Mouse (Mus musculus): ENCODE measurements around the gene Utp20. TPM values are rescaled to one million over a fixed set of nuclear protein-coding genes. Genes with fewer than 3 reads are reported as not detected.
"Not testable (repeated sequence)": the region's sequence is repeated elsewhere in the genome, so short reads cannot be mapped to it uniquely, and the experiment has no call there.

The Utp20 gene
- polyA plus RNA-seq, 1 experiment from 2014 or later = 11.0 TPM

GRCm38 (mm10) chr10:88848876-88849476 lies 22.4 kb upstream of the Utp20 start:
- no peaks in the 10 kb centered on the region for H3K27me3 ChIP-seq (ENCODE audit: control insufficient read depth, insufficient read depth, low read length)
- 72% methylated on average over 7 of the region's 7 CpGs for WGBS
- H3K9ac ChIP-seq (ENCODE audit: low read length) = no peak overlapping the region
- no peak for ATAC-seq (ENCODE audit: insufficient number of reproducible peaks, insufficient read depth, low FRiP score, low read depth)
- no peak overlapping the region for H3K4me2 ChIP-seq (ENCODE audit: low read length)
- H3K36me3 ChIP-seq (ENCODE audit: control insufficient read depth, insufficient read depth, low read length) = no peaks in the 10 kb centered on the region
- H3K27ac ChIP-seq (replicated peaks in 1 of 2; ENCODE audit: control insufficient read depth in 1 of 2, insufficient read depth in 1 of 2, low read depth in 2 of 2, low read length in 2 of 2) = no peak overlapping the region
- no peaks in the 10 kb centered on the region for H3K9me3 ChIP-seq (ENCODE audit: control insufficient read depth, low read length)
- no peak overlapping the region for H3K4me3 ChIP-seq (ENCODE audit: control insufficient read depth in 1 of 2, insufficient read depth in 1 of 2, low read depth in 1 of 2, low read length in 2 of 2)
- H3K4me1 ChIP-seq (ENCODE audit: control insufficient read depth in 2 of 2, insufficient read depth in 2 of 2, low read length in 2 of 2) = no peaks in the 10 kb centered on the region

DNA sequence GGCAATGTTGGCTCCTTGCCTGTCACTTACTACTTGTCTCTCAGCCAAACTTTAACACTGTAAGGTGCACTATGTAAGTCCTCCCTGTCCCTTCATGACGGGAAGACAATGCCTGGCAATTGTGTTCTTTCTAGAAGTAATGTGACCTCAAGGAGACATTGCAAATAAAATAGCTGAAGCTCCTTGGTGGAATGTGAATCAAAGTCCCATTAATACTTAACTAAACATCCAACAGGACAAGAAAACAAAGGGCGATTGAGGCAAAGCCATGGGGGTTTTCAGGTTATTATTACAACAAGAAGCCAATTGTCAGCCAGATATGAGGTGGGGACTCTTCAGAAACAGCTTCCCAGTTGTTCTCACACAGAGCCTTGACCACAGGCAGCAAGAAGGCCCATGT lies 7.6 kb upstream of the Utp20 start:
- H3K9ac ChIP-seq (ENCODE audit: low read length) = no peak overlapping the region
- H3K4me1 ChIP-seq (ENCODE audit: control insufficient read depth in 2 of 2, insufficient read depth in 2 of 2, low read length in 2 of 2) = no peaks in the 10 kb centered on the region
- ATAC-seq (ENCODE audit: insufficient number of reproducible peaks, insufficient read depth, low FRiP score, low read depth) = no peak
- H3K27ac ChIP-seq (replicated peaks in 1 of 2; ENCODE audit: control insufficient read depth in 1 of 2, insufficient read depth in 1 of 2, low read depth in 2 of 2, low read length in 2 of 2) = no peak overlapping the region
- no peaks in the 10 kb centered on the region for H3K9me3 ChIP-seq (ENCODE audit: control insufficient read depth, low read length)
- H3K27me3 ChIP-seq (ENCODE audit: control insufficient read depth, insufficient read depth, low read length) = no peaks in the 10 kb centered on the region
- H3K4me3 ChIP-seq (ENCODE audit: control insufficient read depth in 1 of 2, insufficient read depth in 1 of 2, low read depth in 1 of 2, low read length in 2 of 2) = no peak overlapping the region
- H3K4me2 ChIP-seq (ENCODE audit: low read length) = no peak overlapping the region
- H3K36me3 ChIP-seq (ENCODE audit: control insufficient read depth, insufficient read depth, low read length) = no peaks in the 10 kb centered on the region
- WGBS = 64% methylated on average over 2 of the region's 2 CpGs

GRCm38 (mm10) chr10:88828361-88828760 lies 1.8 kb upstream of the Utp20 start:
- H3K4me3 ChIP-seq (ENCODE audit: control insufficient read depth in 1 of 2, insufficient read depth in 1 of 2, low read depth in 1 of 2, low read length in 2 of 2) = no peak overlapping the region
- no peak overlapping the region for H3K9ac ChIP-seq (ENCODE audit: low read length)
- H3K4me1 ChIP-seq (ENCODE audit: control insufficient read depth in 2 of 2, insufficient read depth in 2 of 2, low read length in 2 of 2) = peaks cover 0 to 4% of the 10 kb centered on the region in 2 experiments; a peak in 2 of 4 replicates
- no peak for ATAC-seq (ENCODE audit: insufficient number of reproducible peaks, insufficient read depth, low FRiP score, low read depth)
- no peak overlapping the region for H3K27ac ChIP-seq (replicated peaks in 1 of 2; ENCODE audit: control insufficient read depth in 1 of 2, insufficient read depth in 1 of 2, low read depth in 2 of 2, low read length in 2 of 2)
- no peak overlapping the region for H3K4me2 ChIP-seq (ENCODE audit: low read length)
- H3K36me3 ChIP-seq (ENCODE audit: control insufficient read depth, insufficient read depth, low read length) = peaks cover 17% of the 10 kb centered on the region
- no peaks in the 10 kb centered on the region for H3K27me3 ChIP-seq (ENCODE audit: control insufficient read depth, insufficient read depth, low read length)
- H3K9me3 ChIP-seq (ENCODE audit: control insufficient read depth, low read length) = no peaks in the 10 kb centered on the region

GRCm38 (mm10) chr10:88827596-88827995 lies 992 bp upstream of the Utp20 start:
- Histone ChIP-seq H3K4me3 (ENCODE audit: control insufficient read depth in 1 of 2, insufficient read depth in 1 of 2, low read depth in 1 of 2, low read length in 2 of 2) (no peak overlapping the region), H3K27ac (replicated peaks in 1 of 2; ENCODE audit: control insufficient read depth in 1 of 2, insufficient read depth in 1 of 2, low read depth in 2 of 2, low read length in 2 of 2) (no peak overlapping the region), H3K9ac (ENCODE audit: low read length) (no peak overlapping the region), H3K4me2 (ENCODE audit: low read length) (peak overlapping the region; percentile 87; the same call in 1 of the 2 replicates), H3K9me3 (ENCODE audit: control insufficient read depth, low read length) (no peaks in the 10 kb centered on the region), H3K36me3 (ENCODE audit: control insufficient read depth, insufficient read depth, low read length) (peaks cover 22% of the 10 kb centered on the region), H3K27me3 (ENCODE audit: control insufficient read depth, insufficient read depth, low read length) (no peaks in the 10 kb centered on the region), H3K4me1 (ENCODE audit: control insufficient read depth in 2 of 2, insufficient read depth in 2 of 2, low read length in 2 of 2) (peaks cover 0 to 4% of the 10 kb centered on the region in 2 experiments; a peak in 2 of 4 replicates)
- WGBS = 88% methylated on average over 4 of the region's 4 CpGs
- no peak for ATAC-seq (ENCODE audit: insufficient number of reproducible peaks, insufficient read depth, low FRiP score, low read depth)

- H3K27me3 ChIP-seq (ENCODE audit: control insufficient read depth, insufficient read depth, low read length); H3K27ac ChIP-seq (replicated peaks in 1 of 2; ENCODE audit: control insufficient read depth in 1 of 2, insufficient read depth in 1 of 2, low read depth in 2 of 2, low read length in 2 of 2); H3K4me1 ChIP-seq (ENCODE audit: control insufficient read depth in 2 of 2, insufficient read depth in 2 of 2, low read length in 2 of 2); H3K9me3 ChIP-seq (ENCODE audit: control insufficient read depth, low read length); ATAC-seq (ENCODE audit: insufficient number of reproducible peaks, insufficient read depth, low FRiP score, low read depth): not testable (repeated sequence)
- H3K36me3 ChIP-seq (ENCODE audit: control insufficient read depth, insufficient read depth, low read length) = peaks cover 28% of the 10 kb centered on the region
- H3K4me2 ChIP-seq (ENCODE audit: low read length) = peak overlapping the region; percentile 87
- peak overlapping the region; percentile 74 to 96 for H3K4me3 ChIP-seq (ENCODE audit: control insufficient read depth in 1 of 2, insufficient read depth in 1 of 2, low read depth in 1 of 2, low read length in 2 of 2)
- 3% methylated on average over 6 of the region's 6 CpGs for WGBS
- H3K9ac ChIP-seq (ENCODE audit: low read length) = peak overlapping the region; percentile 81
Observed at GRCm38 (mm10) chr10:88826947-88827306, 323 bp upstream of the Utp20 start.

DNA sequence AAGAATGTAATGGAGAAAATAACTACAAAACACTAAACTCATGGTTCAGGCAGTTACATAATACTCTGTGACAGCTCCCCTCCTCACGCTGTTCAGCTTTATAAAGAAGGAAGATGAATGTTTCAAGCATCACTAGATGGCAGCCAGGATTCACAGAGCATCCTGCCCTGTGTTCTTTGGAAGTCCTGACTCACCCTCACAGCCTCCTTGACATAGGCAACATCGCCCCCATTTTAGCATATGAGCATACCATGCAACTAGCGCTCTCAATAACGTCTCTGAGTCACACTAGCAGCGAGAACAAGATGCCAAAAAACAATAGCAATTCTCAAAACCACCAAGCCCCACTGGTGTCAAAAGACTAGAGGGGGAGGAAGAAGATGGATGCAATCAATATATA lies 9.3 kb downstream of the Utp20 start:
- H3K9ac ChIP-seq (ENCODE audit: low read length) = no peak overlapping the region
- 90% methylated on average over 5 of the region's 5 CpGs for WGBS
- no peak overlapping the region for H3K4me2 ChIP-seq (ENCODE audit: low read length)
- peaks cover 91% of the 10 kb centered on the region for H3K36me3 ChIP-seq (ENCODE audit: control insufficient read depth, insufficient read depth, low read length)
- no peaks in the 10 kb centered on the region for H3K4me1 ChIP-seq (ENCODE audit: control insufficient read depth in 2 of 2, insufficient read depth in 2 of 2, low read length in 2 of 2)
- no peak overlapping the region for H3K27ac ChIP-seq (replicated peaks in 1 of 2; ENCODE audit: control insufficient read depth in 1 of 2, insufficient read depth in 1 of 2, low read depth in 2 of 2, low read length in 2 of 2)
- ATAC-seq (ENCODE audit: insufficient number of reproducible peaks, insufficient read depth, low FRiP score, low read depth) = no peak
- no peaks in the 10 kb centered on the region for H3K27me3 ChIP-seq (ENCODE audit: control insufficient read depth, insufficient read depth, low read length)
- no peaks in the 10 kb centered on the region for H3K9me3 ChIP-seq (ENCODE audit: control insufficient read depth, low read length)
- H3K4me3 ChIP-seq (ENCODE audit: control insufficient read depth in 1 of 2, insufficient read depth in 1 of 2, low read depth in 1 of 2, low read length in 2 of 2) = no peak overlapping the region

GRCm38 (mm10) chr10:88815256-88815655 lies 11.3 kb downstream of the Utp20 start:
- H3K36me3 ChIP-seq (ENCODE audit: control insufficient read depth, insufficient read depth, low read length) = peaks cover 86% of the 10 kb centered on the region
- WGBS = 91% methylated on average over 2 of the region's 2 CpGs

GRCm38 (mm10) chr10:88811704-88812103 lies 14.9 kb downstream of the Utp20 start:
- Histone ChIP-seq H3K4me3 (ENCODE audit: control insufficient read depth in 1 of 2, insufficient read depth in 1 of 2, low read depth in 1 of 2, low read length in 2 of 2) (no peak overlapping the region), H3K27me3 (ENCODE audit: control insufficient read depth, insufficient read depth, low read length) (no peaks in the 10 kb centered on the region), H3K4me2 (ENCODE audit: low read length) (no peak overlapping the region), H3K36me3 (ENCODE audit: control insufficient read depth, insufficient read depth, low read length) (peaks cover 88% of the 10 kb centered on the region), H3K9ac (ENCODE audit: low read length) (no peak overlapping the region), H3K27ac (replicated peaks in 1 of 2; ENCODE audit: control insufficient read depth in 1 of 2, insufficient read depth in 1 of 2, low read depth in 2 of 2, low read length in 2 of 2) (no peak overlapping the region), H3K4me1 (ENCODE audit: control insufficient read depth in 2 of 2, insufficient read depth in 2 of 2, low read length in 2 of 2) (no peaks in the 10 kb centered on the region), H3K9me3 (ENCODE audit: control insufficient read depth, low read length) (no peaks in the 10 kb centered on the region)
- WGBS = 93% methylated on average over 5 of the region's 5 CpGs
- no peak for ATAC-seq (ENCODE audit: insufficient number of reproducible peaks, insufficient read depth, low FRiP score, low read depth)

More at GRCm38 (mm10) chr10:88815256-88815655, 11.3 kb downstream of the Utp20 start:
- H3K27ac ChIP-seq (replicated peaks in 1 of 2; ENCODE audit: control insufficient read depth in 1 of 2, insufficient read depth in 1 of 2, low read depth in 2 of 2, low read length in 2 of 2) = no peak overlapping the region
- ATAC-seq (ENCODE audit: insufficient number of reproducible peaks, insufficient read depth, low FRiP score, low read depth) = no peak
- no peaks in the 10 kb centered on the region for H3K27me3 ChIP-seq (ENCODE audit: control insufficient read depth, insufficient read depth, low read length)
- H3K4me1 ChIP-seq (ENCODE audit: control insufficient read depth in 2 of 2, insufficient read depth in 2 of 2, low read length in 2 of 2) = no peaks in the 10 kb centered on the region
- no peaks in the 10 kb centered on the region for H3K9me3 ChIP-seq (ENCODE audit: control insufficient read depth, low read length)
- H3K4me3 ChIP-seq (ENCODE audit: control insufficient read depth in 1 of 2, insufficient read depth in 1 of 2, low read depth in 1 of 2, low read length in 2 of 2) = no peak overlapping the region
- no peak overlapping the region for H3K9ac ChIP-seq (ENCODE audit: low read length)
- H3K4me2 ChIP-seq (ENCODE audit: low read length) = no peak overlapping the region
